Mouse (Mus musculus): ENCODE results near the gene Glrx5. TPM values are rescaled to one million over a fixed set of nuclear protein-coding genes. Genes with fewer than 3 reads are reported as not detected.

Gene Glrx5
- polyA plus RNA-seq, 1 experiment from 2014 or later, result 349 TPM

- WGBS (ENCODE audit: insufficient replicate concordance), result 54% methylated on average over 13 of the region's 13 CpGs
- Histone ChIP-seq H3K4me3 (ENCODE audit: low read depth, low read length) (no peak overlapping the region), H3K9ac (replicated peaks) (no peak overlapping the region), H3K9me3 (ENCODE audit: low read length) (no peaks in the 10 kb centered on the region), H3K27me3 (ENCODE audit: insufficient read depth, low read length) (no peaks in the 10 kb centered on the region), H3K4me1 (ENCODE audit: insufficient read depth) (peaks cover 20% of the 10 kb centered on the region), H3K27ac (ENCODE audit: low read depth) (no peak overlapping the region), H3K4me2 (ENCODE audit: low read depth, low read length) (no peak overlapping the region), H3K36me3 (replicated peaks; ENCODE audit: insufficient read depth, low read length) (no peaks in the 10 kb centered on the region)
- DNase-seq, result no peak
- TF ChIP-seq CTCF (IDR thresholded peaks at IDR 0.05; ENCODE audit: low read depth) (no peak), EP300 (IDR thresholded peaks at IDR 0.05; ENCODE audit: low read depth) (no peak)
- ATAC-seq, result peak; percentile 59
These were observed 41.6 kb upstream of the Glrx5 start for GRCm38 (mm10) chr12:104990741-104991454.

- TF ChIP-seq CTCF (IDR thresholded peaks at IDR 0.05; ENCODE audit: low read depth) (no peak), EP300 (IDR thresholded peaks at IDR 0.05; ENCODE audit: low read depth) (no peak)
- no peak for ATAC-seq
- peaks cover 33% of the 10 kb centered on the region for H3K4me1 ChIP-seq (ENCODE audit: insufficient read depth)
These were observed 40.3 kb upstream of the Glrx5 start for GRCm38 (mm10) chr12:104992123-104992741.

GRCm38 (mm10) chr12:104992838-104993237 is 39.6 kb upstream of the Glrx5 start:
- 77% methylated on average over 8 of the region's 8 CpGs for WGBS (ENCODE audit: insufficient replicate concordance)
- no peaks in the 10 kb centered on the region for H3K27me3 ChIP-seq (ENCODE audit: insufficient read depth, low read length)
- H3K27ac ChIP-seq (ENCODE audit: low read depth), result no peak overlapping the region
- H3K4me3 ChIP-seq (ENCODE audit: low read depth, low read length), result no peak overlapping the region
- no peak for ATAC-seq
- H3K4me2 ChIP-seq (ENCODE audit: low read depth, low read length), result no peak overlapping the region
- H3K9me3 ChIP-seq (ENCODE audit: low read length), result no peaks in the 10 kb centered on the region
- H3K36me3 ChIP-seq (replicated peaks; ENCODE audit: insufficient read depth, low read length), result no peaks in the 10 kb centered on the region
- no peak for TF ChIP-seq CTCF (IDR thresholded peaks at IDR 0.05; ENCODE audit: low read depth)
- H3K9ac ChIP-seq (replicated peaks), result no peak overlapping the region
- H3K4me1 ChIP-seq (ENCODE audit: insufficient read depth), result peaks cover 39% of the 10 kb centered on the region
- no peak for DNase-seq

More at GRCm38 (mm10) chr12:104992123-104992741, 40.3 kb upstream of the Glrx5 start:
- no peak overlapping the region for H3K27ac ChIP-seq (ENCODE audit: low read depth)
- H3K27me3 ChIP-seq (ENCODE audit: insufficient read depth, low read length), result no peaks in the 10 kb centered on the region
- no peak for DNase-seq
- H3K4me3 ChIP-seq (ENCODE audit: low read depth, low read length), result no peak overlapping the region
- no peaks in the 10 kb centered on the region for H3K36me3 ChIP-seq (replicated peaks; ENCODE audit: insufficient read depth, low read length)
- H3K9ac ChIP-seq (replicated peaks), result no peak overlapping the region
- no peak overlapping the region for H3K4me2 ChIP-seq (ENCODE audit: low read depth, low read length)
- no peaks in the 10 kb centered on the region for H3K9me3 ChIP-seq (ENCODE audit: low read length)
- WGBS (ENCODE audit: insufficient replicate concordance), result 66% methylated on average over 10 of the region's 10 CpGs

- no peak for ATAC-seq
These were observed 37.1 kb upstream of the Glrx5 start for GRCm38 (mm10) chr12:104995259-104995876.

GRCm38 (mm10) chr12:104996012-104996728 is 36.3 kb upstream of the Glrx5 start:
- 62% methylated on average over 9 of the region's 9 CpGs for WGBS (ENCODE audit: insufficient replicate concordance)
- no peaks in the 10 kb centered on the region for H3K27me3 ChIP-seq (ENCODE audit: insufficient read depth, low read length)
- TF ChIP-seq CTCF (IDR thresholded peaks at IDR 0.05; ENCODE audit: low read depth) (no peak), EP300 (IDR thresholded peaks at IDR 0.05; ENCODE audit: low read depth) (no peak)
- no peak overlapping the region for H3K9ac ChIP-seq (replicated peaks)
- H3K36me3 ChIP-seq (replicated peaks; ENCODE audit: insufficient read depth, low read length), result no peaks in the 10 kb centered on the region
- ATAC-seq, result peak; percentile 36
- H3K4me1 ChIP-seq (ENCODE audit: insufficient read depth), result peaks cover 66% of the 10 kb centered on the region
- no peaks in the 10 kb centered on the region for H3K9me3 ChIP-seq (ENCODE audit: low read length)
- 0 out of 2 replicates have a peak overlapping the region, but pooled peaks have one; percentile 34 for H3K27ac ChIP-seq (ENCODE audit: low read depth)
- H3K4me2 ChIP-seq (ENCODE audit: low read depth, low read length), result no peak overlapping the region
- no peak for DNase-seq
- no peak overlapping the region for H3K4me3 ChIP-seq (ENCODE audit: low read depth, low read length)

More at GRCm38 (mm10) chr12:104995259-104995876, 37.1 kb upstream of the Glrx5 start:
- Histone ChIP-seq H3K27ac (ENCODE audit: low read depth) (0 out of 2 replicates have a peak overlapping the region, but pooled peaks have one; percentile 34), H3K4me1 (ENCODE audit: insufficient read depth) (peaks cover 62% of the 10 kb centered on the region), H3K4me3 (ENCODE audit: low read depth, low read length) (no peak overlapping the region), H3K36me3 (replicated peaks; ENCODE audit: insufficient read depth, low read length) (no peaks in the 10 kb centered on the region), H3K4me2 (ENCODE audit: low read depth, low read length) (no peak overlapping the region), H3K27me3 (ENCODE audit: insufficient read depth, low read length) (no peaks in the 10 kb centered on the region), H3K9ac (replicated peaks) (no peak overlapping the region), H3K9me3 (ENCODE audit: low read length) (no peaks in the 10 kb centered on the region)
- WGBS (ENCODE audit: insufficient replicate concordance), result 71% methylated on average over 12 of the region's 12 CpGs
- no peak for TF ChIP-seq CTCF (IDR thresholded peaks at IDR 0.05; ENCODE audit: low read depth)
- TF ChIP-seq EP300 (IDR thresholded peaks at IDR 0.05; ENCODE audit: low read depth), result no peak
- DNase-seq, result no peak

All from liver, postnatal 0 days (tissue).